Mouse (Mus musculus) heart, adult 9 months (tissue): ENCODE results near the gene Krt25.

Experiments
- DNase-seq, 2 experiments: peaks; one replicate each; pipeline ENCODE4 v3.0.0; 2022; ENCODE audit warnings: low spot score in 2 of 2

The Krt25 gene

GRCm38 (mm10) chr11:99279986-99280385 lies 42.8 kb downstream of the Krt25 start:
- DNase-seq: no peak

DNA sequence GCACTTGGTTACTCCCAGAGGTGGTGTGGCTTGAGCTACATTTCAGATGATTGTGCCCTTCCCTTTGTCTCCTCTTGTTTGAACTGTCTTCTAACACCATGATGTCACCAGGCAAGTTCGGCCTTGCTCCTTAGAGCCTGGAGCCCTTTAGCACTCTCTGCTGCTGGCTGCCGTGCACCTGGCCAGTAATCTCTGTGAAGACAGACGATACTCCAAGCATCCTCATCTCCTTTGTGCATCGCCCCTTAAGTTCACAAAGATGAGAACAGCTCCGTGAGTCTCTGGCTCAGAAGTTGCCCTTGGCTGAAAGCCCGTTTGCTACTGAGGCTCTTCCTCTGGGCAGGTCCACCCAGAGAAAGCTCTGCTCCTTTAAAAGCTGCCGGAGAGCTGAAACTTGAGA lies 46.0 kb downstream of the Krt25 start:
- DNase-seq: no peak

- DNase-seq: no peak
These were observed 47.1 kb downstream of the Krt25 start for GRCm38 (mm10) chr11:99275624-99276023.

DNA sequence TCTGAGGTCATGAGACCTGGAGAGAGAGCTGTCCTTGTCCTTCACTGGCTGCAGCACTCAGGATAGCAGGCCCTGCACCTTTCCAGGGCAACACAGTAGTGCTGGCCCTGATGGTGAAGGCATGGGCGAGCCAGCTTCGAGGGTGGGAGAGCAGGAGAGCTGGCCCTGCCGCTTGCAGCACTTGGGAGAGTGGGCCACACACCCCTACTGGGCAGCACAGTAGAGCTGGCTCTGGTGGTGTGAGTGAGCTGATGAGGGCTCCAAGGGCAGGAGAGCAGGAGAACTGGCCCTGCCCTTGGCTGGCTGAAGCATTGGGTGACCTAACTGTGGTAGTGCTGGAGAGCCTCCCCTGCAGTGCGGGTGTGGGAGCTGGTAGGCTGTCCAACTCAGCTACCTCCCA lies 50.0 kb downstream of the Krt25 start:
- no peak for DNase-seq

DNA sequence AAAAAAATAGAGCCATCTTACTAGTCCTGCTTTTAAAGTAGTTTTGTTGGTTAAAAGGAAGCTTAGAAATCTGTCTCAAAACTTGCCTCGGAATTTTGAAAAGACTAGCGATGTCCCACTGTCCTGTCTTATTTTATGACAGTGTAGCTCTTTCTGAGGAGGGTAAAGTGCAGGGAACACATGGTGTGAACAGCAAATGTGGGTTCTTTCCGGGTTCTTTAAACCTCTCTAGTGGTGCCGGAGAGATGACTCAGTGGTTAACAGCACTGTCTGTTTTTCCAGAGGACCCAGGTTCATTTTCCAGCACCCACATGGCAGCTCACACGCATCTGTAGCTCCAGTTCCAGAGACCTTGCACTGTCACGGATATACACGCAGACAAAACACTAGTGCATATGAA lies 53.6 kb downstream of the Krt25 start:
- no peak for DNase-seq

DNA sequence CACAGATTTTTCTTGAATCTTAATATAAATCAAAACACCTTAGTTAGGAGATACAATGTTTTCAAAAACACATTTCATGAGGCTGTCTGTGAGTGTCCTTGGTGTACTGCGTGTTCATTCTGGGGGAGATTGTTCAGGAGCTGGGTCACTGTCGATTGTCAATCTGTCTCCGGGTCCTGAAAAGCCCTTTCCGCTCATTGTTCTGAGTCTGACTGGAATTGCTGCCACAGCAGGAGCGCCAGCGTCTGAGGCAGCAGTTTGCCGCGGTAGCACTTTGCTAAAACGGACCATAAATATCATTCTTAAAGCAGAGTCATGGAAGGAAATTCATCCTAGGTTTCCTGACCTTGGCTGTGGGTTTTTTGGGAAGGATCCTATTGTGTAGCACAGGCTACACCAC lies 57.0 kb downstream of the Krt25 start:
- peak; percentile 4 to 17 for DNase-seq
